Mouse (Mus musculus): ENCODE results near the gene Chil1.

DNA sequence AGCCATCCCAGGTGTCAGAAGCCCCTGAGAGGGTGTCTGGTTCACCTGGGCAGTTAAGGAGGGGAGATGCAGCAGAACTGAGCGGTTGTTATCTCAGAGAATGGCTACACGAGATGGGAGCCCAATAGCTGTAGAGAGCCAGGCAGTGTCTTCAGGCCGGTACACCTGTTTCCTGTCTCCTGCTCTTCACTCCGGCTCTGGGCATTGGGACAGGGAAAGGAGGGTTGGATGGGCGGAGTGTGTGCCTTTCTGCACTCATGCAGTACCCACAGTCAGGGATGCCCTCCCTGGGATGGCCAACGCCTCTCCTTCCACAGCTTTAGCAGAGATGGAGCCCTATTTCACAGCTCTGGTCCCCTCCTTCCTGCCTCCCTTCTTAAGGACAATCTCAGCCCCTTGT, 29.1 kb downstream of the Chil1 start:
- TF ChIP-seq MYOG (IDR thresholded peaks at IDR 0.05; ENCODE audit: control insufficient read depth, extremely low read depth, insufficient read length), result no peak
- no peak for TF ChIP-seq CTCF (IDR thresholded peaks at IDR 0.05; ENCODE audit: control insufficient read depth, insufficient read depth, insufficient read length)
- no peak for TF ChIP-seq USF1 (IDR thresholded peaks at IDR 0.05; ENCODE audit: low read depth)
- no peak for TF ChIP-seq MYOD1 (IDR thresholded peaks at IDR 0.05; ENCODE audit: control insufficient read depth, insufficient read length, low read depth)
- no peak for TF ChIP-seq MAX (IDR thresholded peaks at IDR 0.05)
